Mouse (Mus musculus) gastrocnemius, postnatal 4 days (tissue): Measurements from ENCODE around the gene Unk. TPM values are rescaled to one million over a fixed set of nuclear protein-coding genes. Genes with fewer than 3 reads are reported as not detected.
A peak's percentile ranks its signal among the peaks of the same experiment; 100 is the strongest.

Experiments
- DNase-seq, 2 experiments: peaks; one replicate each; pipeline ENCODE4 v3.0.0; 2021 to 2022; ENCODE audit warnings: low spot score in 2 of 2, mixed read lengths in 2 of 2
- total RNA-seq, 2 experiments: library from RNA; stranded (reverse); gene quantifications; 2 replicates each; pipeline ENCODE4 v1.2.3; 2021

The Unk gene
- total RNA-seq, 2 experiments from 2014 or later, result 25.9 to 26.0 TPM

DNA sequence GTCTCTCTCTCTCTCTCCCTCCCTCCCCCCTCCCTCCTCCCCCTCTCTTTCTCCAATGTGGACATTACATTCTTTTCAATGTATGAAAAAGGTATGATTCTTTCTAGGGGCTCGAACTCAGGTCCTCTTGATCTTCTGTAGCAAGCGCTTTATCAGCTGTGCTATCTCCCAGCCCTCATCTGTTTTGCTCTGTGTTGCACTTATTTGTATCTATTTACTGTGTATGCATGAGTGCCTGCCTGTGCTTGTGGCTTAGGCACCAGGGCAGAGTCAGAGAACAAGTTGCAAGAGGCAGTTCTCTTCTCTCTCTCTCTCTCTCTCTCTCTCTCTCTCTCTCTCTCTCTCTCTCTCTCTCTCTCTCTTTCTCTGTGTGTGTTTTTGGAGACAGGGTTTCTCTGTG lies 74.9 kb downstream of the Unk start:
- no peak for DNase-seq

DNA sequence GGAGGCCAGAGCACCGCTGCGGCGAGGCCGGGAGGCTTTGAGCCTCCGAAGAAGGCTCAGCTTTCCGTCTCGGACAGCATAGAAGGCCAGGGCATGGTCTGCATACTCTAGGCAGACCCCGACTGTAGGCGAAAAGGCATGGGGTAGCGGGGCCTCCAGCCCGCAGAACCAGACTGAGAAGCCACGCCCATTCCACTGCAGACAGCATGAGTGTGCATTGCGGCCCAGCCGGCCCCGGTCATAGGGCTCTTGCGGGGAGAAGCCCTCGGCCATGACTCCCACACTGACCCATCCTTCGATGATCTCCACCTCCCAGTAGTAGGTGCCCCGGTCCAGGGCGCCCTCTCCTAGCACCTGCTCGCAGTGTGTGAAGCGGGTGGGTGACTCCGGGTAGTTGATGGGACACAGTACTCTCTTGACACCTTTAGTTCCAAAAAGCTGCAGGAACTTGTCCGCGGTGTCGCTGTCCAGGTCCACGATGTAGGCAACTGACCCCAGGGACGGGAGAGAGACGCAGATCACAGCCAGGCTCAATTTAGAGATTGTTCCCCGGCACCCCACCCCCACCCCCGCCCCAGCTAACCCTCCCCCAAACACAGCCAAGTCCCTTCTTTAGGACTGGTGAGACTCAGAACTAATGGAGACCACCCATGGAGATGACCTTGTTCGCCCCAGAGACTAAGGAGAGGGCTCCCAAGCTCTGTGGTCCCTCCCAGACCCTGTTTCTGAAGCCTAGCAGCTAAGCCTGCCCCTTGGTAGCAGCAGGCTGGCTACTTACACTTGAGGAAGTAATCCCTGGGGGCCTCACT lies 76.2 kb downstream of the Unk start:
- no peak for DNase-seq

DNA sequence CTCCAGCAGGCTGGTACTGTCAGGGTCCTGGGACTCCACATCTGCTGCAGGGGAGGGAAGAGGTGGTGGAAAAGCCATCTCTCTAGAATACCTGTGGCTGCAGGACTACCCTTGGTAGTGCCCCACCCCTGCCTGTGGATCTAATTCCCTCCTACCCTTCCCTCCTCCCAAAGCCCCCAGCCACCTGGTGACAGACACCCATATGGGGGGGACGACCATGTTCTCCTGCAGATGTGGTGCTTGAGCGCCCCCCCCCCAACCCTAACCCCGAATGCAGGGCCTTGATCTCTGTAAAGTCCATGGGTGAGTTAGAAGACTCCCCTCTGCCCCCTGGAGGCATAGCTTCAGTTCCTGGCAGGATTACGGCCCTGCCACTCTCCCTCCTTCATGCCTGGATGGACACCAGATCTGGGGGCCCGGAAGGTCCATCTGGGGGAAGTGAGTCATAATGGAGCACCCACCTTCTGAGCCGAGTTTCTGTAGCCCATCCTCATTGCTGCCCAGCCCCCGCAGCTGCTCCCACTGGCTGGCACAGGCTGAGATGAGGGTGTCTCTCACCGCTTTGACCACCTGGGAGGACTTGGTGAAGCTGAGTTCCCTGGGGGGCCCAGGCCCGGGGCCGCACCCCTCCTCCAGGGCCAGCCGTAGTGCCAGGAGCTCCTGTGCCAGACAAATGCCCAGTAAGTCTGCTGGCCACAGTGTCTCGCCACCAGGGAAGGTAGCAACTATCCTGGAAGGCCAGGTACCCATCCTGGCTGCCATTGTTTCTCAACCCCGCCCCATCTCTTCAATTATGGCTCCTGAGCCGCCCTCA lies 77.0 kb downstream of the Unk start:
- no peak for DNase-seq

DNA sequence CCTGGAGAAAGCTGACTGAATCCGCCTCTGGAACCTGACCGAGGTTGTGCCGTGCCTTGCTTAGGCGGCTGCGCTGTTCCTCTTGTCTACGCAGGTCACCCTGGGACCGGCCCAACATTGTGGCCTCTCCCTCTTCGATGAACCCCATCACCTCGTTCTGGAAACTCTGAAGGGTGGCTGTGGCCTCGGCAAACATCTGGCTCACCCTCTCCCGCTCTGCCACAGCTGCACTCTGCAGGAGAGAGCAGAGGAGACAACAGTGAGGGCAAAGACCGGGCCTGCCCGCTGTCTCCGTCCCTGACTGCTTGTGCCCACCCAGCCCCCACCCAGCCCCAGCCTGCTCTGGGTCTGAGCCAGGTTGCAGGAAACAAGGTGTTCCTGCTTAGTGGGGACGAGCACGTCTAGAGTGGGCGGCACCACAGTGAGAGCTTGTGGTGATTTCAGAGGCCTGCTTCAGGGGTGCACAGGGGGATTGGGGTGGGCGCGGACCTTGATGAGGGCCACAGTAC lies 77.7 kb downstream of the Unk start:
- no peak for DNase-seq

DNA sequence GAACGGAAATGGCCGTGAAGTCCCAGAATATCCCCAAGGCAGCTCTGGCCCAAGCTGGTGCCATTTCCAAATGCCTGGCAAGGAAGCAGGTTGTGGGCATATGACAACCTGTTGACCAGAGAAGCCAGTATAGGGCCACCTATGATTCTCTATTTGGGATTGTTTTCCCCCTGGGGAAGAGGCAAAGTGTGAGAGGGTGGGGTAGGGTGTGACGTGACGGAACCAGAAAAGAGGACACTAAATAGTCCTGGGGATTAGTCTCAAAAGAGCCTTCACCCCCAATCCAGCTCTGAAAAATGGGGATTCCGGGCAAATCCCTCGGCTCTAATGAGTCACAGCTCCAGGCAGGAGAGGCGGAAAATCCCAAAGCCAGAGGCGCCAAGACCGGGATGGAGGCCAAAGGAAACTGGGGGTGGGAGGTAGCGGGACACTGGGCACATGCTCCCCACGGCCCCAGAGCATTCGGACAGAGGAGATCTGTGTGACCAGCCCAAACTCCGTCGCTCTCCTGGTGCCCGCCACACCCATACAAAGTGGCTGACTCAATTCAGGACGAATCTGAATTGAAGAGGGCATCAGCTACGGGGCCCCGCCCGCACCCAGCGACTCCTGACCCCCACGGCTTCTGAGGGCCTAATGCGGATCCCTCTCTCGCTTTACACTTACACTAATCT lies 78.5 kb downstream of the Unk start:
- peak in 1 of 2 experiments; percentile 80 for DNase-seq

DNA sequence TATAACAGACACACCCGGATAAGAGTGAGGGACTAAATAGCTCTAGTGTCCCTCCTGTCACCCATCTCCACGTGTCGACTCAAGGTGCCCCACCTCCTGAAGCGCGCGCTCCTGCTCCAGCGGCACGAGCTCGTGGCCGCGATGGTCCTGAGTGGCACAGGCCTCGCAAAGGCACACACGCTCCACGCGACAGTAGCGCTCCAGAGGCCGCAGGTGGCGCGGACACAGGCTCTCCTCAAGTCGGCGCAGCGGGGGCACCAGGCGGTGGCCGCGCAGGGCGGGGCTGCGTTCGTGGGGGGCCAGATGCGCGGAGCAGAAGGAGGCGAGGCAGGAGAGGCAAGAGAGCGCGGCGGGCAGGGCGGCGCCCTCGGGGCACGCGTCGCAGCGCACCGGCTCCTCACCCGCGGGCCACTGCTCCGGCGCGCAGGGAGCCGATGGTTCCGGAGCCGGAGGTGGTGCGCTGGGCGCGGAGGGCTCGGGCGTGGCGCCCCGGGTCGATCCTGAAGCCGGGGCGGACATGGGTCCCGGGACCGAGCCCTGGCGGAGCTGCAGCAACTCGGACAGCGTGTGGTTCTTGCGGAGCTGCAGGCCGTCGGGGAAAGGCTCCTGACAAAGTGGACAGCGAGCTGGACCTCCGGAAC lies 79.4 kb downstream of the Unk start:
- DNase-seq, result peak in 1 of 2 experiments; percentile 65

DNA sequence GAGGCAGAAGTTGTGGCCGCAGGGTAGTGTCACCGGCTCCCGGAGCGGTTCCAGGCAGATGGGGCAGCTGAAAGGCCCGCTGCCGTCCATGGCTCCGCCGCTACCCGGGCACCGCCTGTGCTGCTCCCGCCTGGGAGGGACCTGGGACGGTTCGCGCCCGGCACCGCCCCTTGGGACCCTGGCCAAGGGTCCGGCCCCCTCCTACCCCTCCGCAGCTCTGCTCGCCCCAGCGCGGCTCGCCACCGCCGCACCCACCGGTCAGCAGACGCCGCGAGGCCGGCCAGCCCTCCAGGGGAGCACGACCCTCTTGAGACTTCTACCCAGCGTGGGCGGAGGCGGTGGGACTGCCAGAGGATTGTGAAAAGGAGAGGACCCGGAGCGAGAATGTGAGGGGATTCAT lies 80.0 kb downstream of the Unk start:
- peak; percentile 87 to 91 for DNase-seq

DNA sequence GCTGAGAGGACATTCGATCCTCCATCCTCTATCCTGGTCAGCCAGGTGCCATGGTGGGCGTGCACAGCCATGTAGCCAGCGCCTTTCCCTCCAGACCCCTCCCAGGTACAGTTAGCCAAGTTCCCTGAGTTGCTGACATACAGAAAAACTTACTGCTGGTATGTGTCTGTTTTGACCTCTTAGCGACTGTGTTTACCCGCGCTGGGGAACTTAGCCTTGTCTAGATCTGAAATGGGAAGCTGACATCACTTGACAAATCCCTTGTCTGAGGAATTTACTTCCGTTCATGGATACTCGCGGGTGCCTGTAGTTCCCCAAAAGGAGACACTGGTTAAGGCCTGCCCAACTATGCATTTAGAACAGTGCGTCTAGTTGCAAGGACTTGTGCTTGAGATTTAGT lies 80.4 kb downstream of the Unk start:
- no peak for DNase-seq

Other genes starting within 250 kb of the Unk start
- gene Caskin2, start 216.7 kb upstream of the Unk start, total RNA-seq, result 10 to 100 TPM; 26.1 to 26.8 TPM
- 10 to 100 TPM; 15.6 to 16.9 TPM for gene Tsen54, start 215.6 kb upstream of the Unk start, total RNA-seq
- 10 to 100 TPM; 19.0 to 21.6 TPM for gene Llgl2, start 206.3 kb upstream of the Unk start, total RNA-seq
- gene Myo15b, start 171.9 kb upstream of the Unk start, total RNA-seq, result under 1 TPM; 0.37 to 0.60 TPM
- 10 to 100 TPM; 14.1 to 17.1 TPM for gene Smim5, start 130.4 kb upstream of the Unk start, total RNA-seq
- under 1 TPM in 1 of 2 experiments, not detected in 1; 0.39 TPM for gene Smim6, start 118.3 kb upstream of the Unk start, total RNA-seq
- gene Sap30bp, start 97.0 kb upstream of the Unk start, total RNA-seq, result 10 to 100 TPM; 25.1 to 25.7 TPM
- 10 to 100 TPM in 1 of 2 experiments, 1 to 10 TPM in 1; 8.6 to 12.9 TPM for gene Recql5, start 96.8 kb upstream of the Unk start, total RNA-seq
- gene Itgb4, start 55.6 kb upstream of the Unk start, total RNA-seq, result 1 to 10 TPM; 5.1 to 6.2 TPM
- 10 to 100 TPM; 32.7 to 40.0 TPM for gene Galk1, start 17.6 kb upstream of the Unk start, total RNA-seq
- gene H3f3b, start 2.4 kb upstream of the Unk start, total RNA-seq, result 100 to 1,000 TPM; 383 to 437 TPM
- 1 to 10 TPM; 1.1 to 2.0 TPM for gene Unc13d, start 47.6 kb downstream of the Unk start, total RNA-seq
- gene Wbp2, start 56.7 kb downstream of the Unk start, total RNA-seq, result 10 to 100 TPM; 63.0 to 63.4 TPM
- gene Trim47, start 96.9 kb downstream of the Unk start, total RNA-seq, result 10 to 100 TPM; 48.1 to 48.8 TPM
- 1 to 10 TPM; 4.2 to 4.6 TPM for gene Trim65, start 100.8 kb downstream of the Unk start, total RNA-seq
- 10 to 100 TPM; 47.0 to 50.6 TPM for gene Mrpl38, start 108.5 kb downstream of the Unk start, total RNA-seq
- 10 to 100 TPM; 26.6 to 27.5 TPM for gene Fbf1, start 137.8 kb downstream of the Unk start, total RNA-seq
- 10 to 100 TPM; 29.2 to 38.6 TPM for gene Ten1, start 168.5 kb downstream of the Unk start, total RNA-seq
- gene Acox1, start 168.7 kb downstream of the Unk start, total RNA-seq, result 10 to 100 TPM; 45.6 to 47.5 TPM
- gene Evpl, start 207.8 kb downstream of the Unk start, total RNA-seq, result under 1 TPM; 0.41 to 0.47 TPM
- 10 to 100 TPM; 94.2 to 94.6 TPM for gene Srp68, start 243.9 kb downstream of the Unk start, total RNA-seq